Mouse (Mus musculus): ENCODE data around the gene 1700014D04Rik. TPM values are rescaled to one million over a fixed set of nuclear protein-coding genes. Genes with fewer than 3 reads are reported as not detected.
"Not testable (repeated sequence)": the region's sequence is repeated elsewhere in the genome, so short reads cannot be mapped to it uniquely, and the experiment has no call there.

The 1700014D04Rik gene
- polyA plus RNA-seq (2015; fragmentation: Nextera tagmentation; extraction: Ambion mirVana) = not detected in 2 replicates

DNA sequence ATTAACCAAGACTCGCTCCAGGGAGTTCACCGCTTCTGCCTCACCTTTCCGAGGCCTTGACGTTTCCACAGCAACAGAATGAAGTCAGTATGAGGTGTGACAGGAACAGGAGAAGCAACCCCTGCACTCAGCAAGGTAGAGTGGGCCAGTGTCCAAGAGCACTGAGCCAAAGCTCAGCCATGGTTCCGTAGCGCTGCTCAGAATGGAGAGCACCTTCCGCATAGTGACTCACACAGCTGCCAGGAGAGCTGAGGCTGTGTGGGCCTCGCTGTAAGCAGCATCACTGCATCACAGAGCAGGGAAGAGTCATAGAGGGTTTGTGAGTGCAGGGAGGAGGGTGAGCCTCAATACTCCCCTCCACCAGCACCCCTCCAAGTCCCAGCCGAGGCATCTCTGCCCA, at the start of gene 1700014D04Rik:
Gene 1700014D04Rik, minus strand, starts transcription at position 42 of the 400 bp plus-strand sequence.
- Histone ChIP-seq H3K9me3 (replicated peaks; ENCODE audit: low read length) (no peaks in the 10 kb centered on the region), H3K36me3 (ENCODE audit: insufficient read depth, low read length) (no peaks in the 10 kb centered on the region), H3K27me3 (ENCODE audit: insufficient read depth, low read length) (no peaks in the 10 kb centered on the region), H3K4me2 (ENCODE audit: low read length) (no peak within 1 kb of the TSS), H3K4me1 (replicated peaks; ENCODE audit: insufficient read depth, low read length) (no peaks in the 10 kb centered on the region), H3K4me3 (replicated peaks; ENCODE audit: low read depth, low read length) (no peak within 1 kb of the TSS), H3K27ac (no peak within 1 kb of the TSS), H3K9ac (ENCODE audit: low read depth, low read length) (no peak within 1 kb of the TSS)
- no peak for DNase-seq (ENCODE audit: low spot score)
- WGBS = 76% methylated on average over 9 of the region's 9 CpGs
- ATAC-seq (replicated peaks; ENCODE audit: low FRiP score, low read depth) = 0 out of 2 replicates have a peak, but pooled peaks have one; percentile 33
- TF ChIP-seq CTCF (IDR thresholded peaks at IDR 0.05; ENCODE audit: low read depth) = no peak

GRCm38 (mm10) chr13:59795807-59796465, 49.4 kb upstream of the 1700014D04Rik start:
- Histone ChIP-seq H3K27me3 (ENCODE audit: insufficient read depth, low read length) (no peaks in the 10 kb centered on the region), H3K4me2 (ENCODE audit: low read length) (no peak overlapping the region), H3K36me3 (ENCODE audit: insufficient read depth, low read length) (peaks cover 70% of the 10 kb centered on the region), H3K4me3 (replicated peaks; ENCODE audit: low read depth, low read length) (no peak overlapping the region), H3K4me1 (replicated peaks; ENCODE audit: insufficient read depth, low read length) (no peaks in the 10 kb centered on the region), H3K9ac (ENCODE audit: low read depth, low read length) (no peak overlapping the region), H3K27ac (no peak overlapping the region), H3K9me3 (replicated peaks; ENCODE audit: low read length) (no peaks in the 10 kb centered on the region)
- 96% methylated on average over 6 of the region's 6 CpGs for WGBS
- ATAC-seq (replicated peaks; ENCODE audit: low FRiP score, low read depth) = no peak
- no peak for DNase-seq (ENCODE audit: low spot score)
- no peak for TF ChIP-seq CTCF (IDR thresholded peaks at IDR 0.05; ENCODE audit: low read depth)

GRCm38 (mm10) chr13:59794786-59795185, 48.2 kb upstream of the 1700014D04Rik start:
- no peak for TF ChIP-seq CTCF (IDR thresholded peaks at IDR 0.05; ENCODE audit: low read depth)
- H3K4me2 ChIP-seq (ENCODE audit: low read length) = no peak overlapping the region
- H3K27ac ChIP-seq = no peak overlapping the region
- H3K36me3 ChIP-seq (ENCODE audit: insufficient read depth, low read length) = peaks cover 70% of the 10 kb centered on the region
- no peaks in the 10 kb centered on the region for H3K9me3 ChIP-seq (replicated peaks; ENCODE audit: low read length)
- H3K9ac ChIP-seq (ENCODE audit: low read depth, low read length) = no peak overlapping the region
- WGBS = 92% methylated on average over 1 of the region's 1 CpGs
- no peak overlapping the region for H3K4me3 ChIP-seq (replicated peaks; ENCODE audit: low read depth, low read length)
- H3K27me3 ChIP-seq (ENCODE audit: insufficient read depth, low read length) = no peaks in the 10 kb centered on the region
- DNase-seq (ENCODE audit: low spot score) = no peak
- H3K4me1 ChIP-seq (replicated peaks; ENCODE audit: insufficient read depth, low read length) = no peaks in the 10 kb centered on the region
- no peak for ATAC-seq (replicated peaks; ENCODE audit: low FRiP score, low read depth)

GRCm38 (mm10) chr13:59782145-59782544, 35.6 kb upstream of the 1700014D04Rik start, which contains the start of gene Gm49354:
Gene Gm49354, minus strand, starts transcription at chr13:59782245.
- peaks cover 83% of the 10 kb centered on the region for H3K36me3 ChIP-seq (ENCODE audit: insufficient read depth, low read length)
- WGBS = 94% methylated on average over 7 of the region's 7 CpGs
- H3K4me2 ChIP-seq (ENCODE audit: low read length) = no peak within 1 kb of the TSS
- no peak within 1 kb of the TSS for H3K9ac ChIP-seq (ENCODE audit: low read depth, low read length)
- H3K27me3 ChIP-seq (ENCODE audit: insufficient read depth, low read length) = no peaks in the 10 kb centered on the region
- no peak within 1 kb of the TSS for H3K4me3 ChIP-seq (replicated peaks; ENCODE audit: low read depth, low read length)
- DNase-seq (ENCODE audit: low spot score) (no peak), ATAC-seq (replicated peaks; ENCODE audit: low FRiP score, low read depth) (no peak)
- no peaks in the 10 kb centered on the region for H3K4me1 ChIP-seq (replicated peaks; ENCODE audit: insufficient read depth, low read length)
- H3K9me3 ChIP-seq (replicated peaks; ENCODE audit: low read length) = no peaks in the 10 kb centered on the region
- no peak within 1 kb of the TSS for H3K27ac ChIP-seq
- no peak for TF ChIP-seq CTCF (IDR thresholded peaks at IDR 0.05; ENCODE audit: low read depth)

DNA sequence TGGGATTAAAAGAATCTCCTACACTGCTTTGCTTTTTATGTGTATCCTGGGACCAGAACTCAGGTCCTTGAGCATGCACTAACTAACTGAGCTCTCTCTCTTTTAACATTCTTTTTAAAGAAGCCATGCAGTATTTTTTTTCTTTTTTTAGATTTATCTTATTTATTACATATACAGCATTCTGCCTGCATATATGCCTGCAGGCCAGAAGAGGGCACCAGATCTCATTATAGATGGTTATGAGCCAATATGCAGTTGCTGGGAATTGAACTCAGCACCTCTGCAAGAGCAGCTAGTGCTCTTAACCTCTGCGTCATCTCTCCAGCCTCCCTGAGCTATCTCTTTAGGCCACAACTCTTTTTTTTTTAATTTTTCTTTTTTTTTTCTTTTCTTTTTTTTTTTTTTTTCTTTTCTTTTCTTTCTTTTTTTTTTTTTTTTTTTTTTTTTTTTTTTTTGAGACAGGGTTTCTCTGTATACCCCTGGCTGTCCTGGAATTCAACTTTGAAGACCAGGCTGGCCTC, 33.3 kb upstream of the 1700014D04Rik start:
- H3K9me3 ChIP-seq (replicated peaks; ENCODE audit: low read length); DNase-seq (ENCODE audit: low spot score); H3K27me3 ChIP-seq (ENCODE audit: insufficient read depth, low read length); H3K27ac ChIP-seq; H3K9ac ChIP-seq (ENCODE audit: low read depth, low read length); ATAC-seq (replicated peaks; ENCODE audit: low FRiP score, low read depth); H3K4me2 ChIP-seq (ENCODE audit: low read length); H3K4me3 ChIP-seq (replicated peaks; ENCODE audit: low read depth, low read length); H3K4me1 ChIP-seq (replicated peaks; ENCODE audit: insufficient read depth, low read length): not testable (repeated sequence)
- TF ChIP-seq CTCF (IDR thresholded peaks at IDR 0.05; ENCODE audit: low read depth) = peak; percentile 52
- WGBS = 90% methylated on average over 1 of the region's 1 CpGs
- H3K36me3 ChIP-seq (ENCODE audit: insufficient read depth, low read length) = peaks cover 74% of the 10 kb centered on the region

- TF ChIP-seq CTCF (IDR thresholded peaks at IDR 0.05; ENCODE audit: low read depth) = peak; percentile 42
- no peak overlapping the region for H3K27ac ChIP-seq
- 0 out of 2 replicates have a peak, but pooled peaks have one; percentile 29 for ATAC-seq (replicated peaks; ENCODE audit: low FRiP score, low read depth)
- no peak overlapping the region for H3K4me2 ChIP-seq (ENCODE audit: low read length)
- no peaks in the 10 kb centered on the region for H3K9me3 ChIP-seq (replicated peaks; ENCODE audit: low read length)
- H3K4me3 ChIP-seq (replicated peaks; ENCODE audit: low read depth, low read length) = no peak overlapping the region
- no peak overlapping the region for H3K9ac ChIP-seq (ENCODE audit: low read depth, low read length)
- peaks cover 69% of the 10 kb centered on the region for H3K36me3 ChIP-seq (ENCODE audit: insufficient read depth, low read length)
- H3K4me1 ChIP-seq (replicated peaks; ENCODE audit: insufficient read depth, low read length) = no peaks in the 10 kb centered on the region
- no peaks in the 10 kb centered on the region for H3K27me3 ChIP-seq (ENCODE audit: insufficient read depth, low read length)
- 86% methylated on average over 4 of the region's 4 CpGs for WGBS
- DNase-seq (ENCODE audit: low spot score) = peak; percentile 13
Observed at GRCm38 (mm10) chr13:59779213-59779612, 32.7 kb upstream of the 1700014D04Rik start.
